Mouse (Mus musculus) kidney, adult 2 months (tissue): ENCODE measurements around the gene Ube4a.

ENCODE experiments used
- CTCF ChIP-seq: fragments of 200-500 bp; conservative IDR thresholded peaks from 2 replicates; pipeline ENCODE4 v1.5.1; 2011; ENCODE audit warnings: low read depth, mild to moderate bottlenecking, control low read depth, low read length, moderate library complexity, mixed read lengths; ENCODE audit not compliant: insufficient read depth, insufficient read length
- POLR2A ChIP-seq: fragments of 200-500 bp; IDR thresholded peaks from one replicate; pipeline ENCODE4 v1.6.1; 2011; ENCODE audit warnings: low read depth, low read length, control low read depth

DNA sequence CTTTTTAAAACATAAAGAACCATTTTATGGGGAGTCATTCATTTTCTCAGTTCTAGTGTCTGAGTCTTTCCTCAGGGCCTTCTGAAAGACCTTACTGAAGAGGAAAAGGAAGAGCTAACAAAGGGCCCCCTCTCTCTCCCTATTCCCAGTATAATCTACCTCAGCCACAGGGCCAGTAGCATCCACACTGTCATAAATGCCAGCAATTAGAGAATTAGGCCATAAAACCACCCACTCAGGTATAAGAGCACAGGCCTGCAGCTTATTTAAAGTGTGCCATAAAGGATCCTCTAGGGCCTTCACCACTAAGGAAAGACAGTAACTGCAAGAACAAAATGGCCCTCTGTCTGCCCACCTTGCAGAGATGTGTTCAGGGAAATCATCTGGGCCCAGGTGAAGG lies 91.2 kb downstream of the Ube4a start:
- no peak for TF ChIP-seq CTCF
- no peak for TF ChIP-seq POLR2A
